Mouse (Mus musculus): ENCODE results near the gene Nkx3-2. TPM values are rescaled to one million over a fixed set of nuclear protein-coding genes. Genes with fewer than 3 reads are reported as not detected.

Gene Nkx3-2
- 0.47 TPM in 1 of 2 replicates, not detected in the other for polyA plus RNA-seq (2012; ENCODE audit: low replicate concordance)

DNA sequence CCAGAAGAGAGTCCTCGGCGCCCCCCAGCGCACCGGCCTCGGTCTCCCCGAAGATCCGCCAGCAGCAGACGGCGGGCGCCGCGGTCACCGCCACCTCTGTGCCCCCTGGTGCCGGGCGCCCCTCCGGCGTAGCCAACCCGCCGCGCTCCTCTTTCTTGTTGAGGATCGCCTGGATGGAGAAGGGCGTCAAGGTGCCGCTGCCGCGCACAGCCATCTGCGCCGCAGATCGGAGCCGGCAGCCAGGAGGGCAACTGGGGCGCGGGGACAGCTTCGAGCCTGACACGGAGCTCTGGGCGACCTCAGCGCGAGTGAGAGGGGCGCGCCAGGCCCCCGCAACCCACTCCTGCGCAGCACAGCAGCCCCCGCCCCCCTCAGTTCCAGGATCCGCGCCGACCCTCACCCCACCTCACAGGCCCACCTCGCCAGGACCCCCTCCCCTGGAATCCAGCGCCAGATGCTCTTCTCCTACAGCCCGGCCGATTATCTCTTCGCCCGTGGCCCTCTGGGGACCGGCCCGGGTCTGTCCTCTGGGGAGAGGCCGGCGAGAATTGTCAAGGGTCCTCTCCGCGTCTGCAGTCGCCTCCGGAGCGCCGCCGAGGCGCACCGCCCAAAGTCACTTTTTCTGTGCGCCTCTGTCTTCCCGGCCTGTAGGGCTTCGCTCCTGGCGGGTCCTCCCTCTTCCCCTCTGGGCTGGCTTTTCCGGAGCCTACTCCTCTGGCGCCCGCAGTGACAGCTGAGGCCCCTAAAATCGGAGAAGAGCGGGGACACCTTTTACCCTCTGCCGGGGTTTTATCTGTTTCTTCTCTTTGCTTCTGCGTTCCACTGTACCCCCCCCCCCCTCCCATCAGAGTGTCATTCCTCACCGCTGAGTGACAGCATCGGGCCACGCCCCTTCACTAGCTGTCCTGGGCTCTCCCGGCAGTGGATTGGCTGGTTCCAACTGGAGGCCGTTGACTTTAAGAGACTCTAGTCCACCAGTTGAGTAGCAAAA lies at the start of gene Nkx3-2:
TSS of gene Nkx3-2 (minus strand) at position 771 of the 991 bp plus-strand sequence.

Other genes starting within 250 kb of the Nkx3-2 start
- 116 and 123 TPM in 2 replicates for gene Rab28, start 56.3 kb downstream of the Nkx3-2 start, polyA plus RNA-seq (2012; ENCODE audit: low replicate concordance)
- gene Bod1l, start 79.8 kb upstream of the Nkx3-2 start, polyA plus RNA-seq (2012; ENCODE audit: low replicate concordance): 12.5 and 22.3 TPM in 2 replicates